Mouse (Mus musculus) limb, embryonic 10.5 days (tissue): Measurements from ENCODE around the gene Hmgcl. TPM values are rescaled to one million over a fixed set of nuclear protein-coding genes. Genes with fewer than 3 reads are reported as not detected.
A peak's percentile ranks its signal among the peaks of the same experiment; 100 is the strongest.

Experiments used
- DNase-seq: peaks from one replicate; pipeline ENCODE4 v3.0.0-alpha.2; 2017; ENCODE audit warnings: low spot score
- H3K27ac ChIP-seq: fragments of 300-500 bp; sonication (generic); 2 replicates; pipeline ENCODE4 v1.5.1; 2016; ENCODE audit warnings: mild to moderate bottlenecking
- H3K27me3 ChIP-seq: fragments of 300-500 bp; sonication (generic); 2 replicates; pipeline ENCODE4 v1.6.1; 2016; ENCODE audit warnings: low read depth, mild to moderate bottlenecking; ENCODE audit not compliant: poor library complexity, severe bottlenecking
- H3K36me3 ChIP-seq: fragments of 300-500 bp; sonication (generic); 2 replicates; pipeline ENCODE4 v1.6.1; 2016; ENCODE audit warnings: mild to moderate bottlenecking, moderate library complexity
- H3K4me1 ChIP-seq: fragments of 300-500 bp; sonication (generic); 2 replicates; pipeline ENCODE4 v1.6.1; 2016
- H3K4me3 ChIP-seq: fragments of 300-500 bp; sonication (generic); 2 replicates; pipeline ENCODE4 v1.5.1; 2016; ENCODE audit warnings: mild to moderate bottlenecking, moderate library complexity
- H3K9me3 ChIP-seq: fragments of 300-500 bp; sonication (generic); replicated peaks from 2 replicates; pipeline ENCODE4 v1.6.1; 2016; ENCODE audit warnings: mild to moderate bottlenecking
- WGBS: fragments of 180-500 bp; shearing (Covaris S2); methylation state at CpG from one replicate; pipeline ENCODE4 v1.1.7; 2016; 5-methylcytosine and 5-hydroxymethylcytosine counted together
- polyA plus RNA-seq: library from polyadenylated mRNA; unstranded; fragments of >200 nt; fragmentation: Nextera tagmentation; extraction: Ambion mirVana; gene quantifications from 2 replicates; pipeline ENCODE4 v1.2.1, GENCODE M21; 2016

The Hmgcl gene
- polyA plus RNA-seq, 1 experiment from 2014 or later: 78.9 TPM

DNA sequence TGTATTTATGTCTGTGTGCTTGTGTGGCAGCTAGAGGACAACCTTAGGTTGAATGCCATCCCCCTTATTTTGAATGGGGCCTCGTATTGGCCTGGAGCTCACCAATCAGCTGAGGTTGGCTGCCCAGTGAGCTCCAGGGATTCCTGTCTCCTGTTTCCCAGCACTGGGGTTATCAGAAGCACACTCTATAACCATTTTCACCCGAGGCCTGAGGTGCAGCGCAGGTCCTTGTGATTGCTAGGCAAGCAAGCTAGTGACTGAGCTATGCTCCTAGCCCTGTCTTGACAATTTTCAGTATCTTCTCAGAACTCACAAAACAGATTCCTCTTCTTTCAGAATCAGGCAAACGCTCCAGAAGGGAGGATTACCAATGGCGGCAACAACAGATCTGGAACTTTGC lies 38.3 kb downstream of the Hmgcl start:
- Histone ChIP-seq H3K27ac (no peak overlapping the region), H3K4me3 (no peak overlapping the region), H3K27me3 (no peaks in the 10 kb centered on the region), H3K9me3 (no peaks in the 10 kb centered on the region), H3K4me1 (peaks cover 23% of the 10 kb centered on the region), H3K36me3 (peaks cover 59% of the 10 kb centered on the region)
- 90% methylated on average over 5 of the region's 5 CpGs for WGBS
- no peak for DNase-seq

DNA sequence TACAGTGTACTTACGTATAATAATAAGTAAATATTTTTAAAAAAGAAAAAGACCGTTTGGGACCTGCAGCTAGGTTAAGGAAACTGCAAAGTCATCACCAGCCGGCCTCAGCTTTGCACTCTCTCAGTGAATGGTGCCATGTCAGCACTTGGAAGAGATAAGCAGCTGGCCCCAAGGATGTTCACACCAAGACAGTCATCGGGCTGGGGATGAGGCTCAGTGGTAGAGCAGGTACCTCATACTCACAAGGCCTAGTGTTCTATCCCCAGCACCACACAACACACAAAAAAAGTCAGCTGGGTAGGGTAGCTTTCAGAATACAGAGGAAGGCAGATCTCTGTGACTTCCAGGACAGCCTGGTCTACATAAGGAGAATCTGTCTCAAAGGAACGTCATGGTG lies 38.9 kb downstream of the Hmgcl start:
- H3K4me1 ChIP-seq: peaks cover 23% of the 10 kb centered on the region
- no peak overlapping the region for H3K27ac ChIP-seq
- no peaks in the 10 kb centered on the region for H3K27me3 ChIP-seq
- 96% methylated on average over 5 of the region's 5 CpGs for WGBS
- peaks cover 56% of the 10 kb centered on the region for H3K36me3 ChIP-seq
- H3K9me3 ChIP-seq: no peaks in the 10 kb centered on the region
- H3K4me3 ChIP-seq: no peak overlapping the region
- no peak for DNase-seq

DNA sequence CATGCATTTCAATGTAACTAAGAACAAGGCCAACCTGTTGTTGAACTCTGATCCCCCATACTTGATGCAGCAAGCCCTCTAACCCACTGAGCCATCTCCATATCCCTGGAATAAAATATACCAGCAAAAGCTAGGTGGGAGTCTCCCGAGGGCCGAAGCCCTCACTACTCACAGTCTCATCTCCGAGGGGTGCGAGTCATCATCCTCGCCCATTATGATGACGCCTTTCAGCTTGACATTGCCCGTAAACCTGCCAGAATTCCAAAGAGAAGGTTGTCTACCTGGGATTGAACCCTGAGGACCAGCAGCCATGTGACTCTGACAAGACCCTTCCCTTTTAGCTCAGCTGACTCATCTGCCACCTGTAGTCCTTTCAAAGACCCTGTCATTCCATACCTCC lies 39.5 kb downstream of the Hmgcl start:
- H3K36me3 ChIP-seq: peaks cover 50% of the 10 kb centered on the region
- WGBS: 94% methylated on average over 7 of the region's 7 CpGs
- no peak for DNase-seq
- no peaks in the 10 kb centered on the region for H3K27me3 ChIP-seq
- no peaks in the 10 kb centered on the region for H3K9me3 ChIP-seq
- peaks cover 23% of the 10 kb centered on the region for H3K4me1 ChIP-seq
- H3K27ac ChIP-seq: no peak overlapping the region
- peak overlapping the region; percentile 79 for H3K4me3 ChIP-seq

DNA sequence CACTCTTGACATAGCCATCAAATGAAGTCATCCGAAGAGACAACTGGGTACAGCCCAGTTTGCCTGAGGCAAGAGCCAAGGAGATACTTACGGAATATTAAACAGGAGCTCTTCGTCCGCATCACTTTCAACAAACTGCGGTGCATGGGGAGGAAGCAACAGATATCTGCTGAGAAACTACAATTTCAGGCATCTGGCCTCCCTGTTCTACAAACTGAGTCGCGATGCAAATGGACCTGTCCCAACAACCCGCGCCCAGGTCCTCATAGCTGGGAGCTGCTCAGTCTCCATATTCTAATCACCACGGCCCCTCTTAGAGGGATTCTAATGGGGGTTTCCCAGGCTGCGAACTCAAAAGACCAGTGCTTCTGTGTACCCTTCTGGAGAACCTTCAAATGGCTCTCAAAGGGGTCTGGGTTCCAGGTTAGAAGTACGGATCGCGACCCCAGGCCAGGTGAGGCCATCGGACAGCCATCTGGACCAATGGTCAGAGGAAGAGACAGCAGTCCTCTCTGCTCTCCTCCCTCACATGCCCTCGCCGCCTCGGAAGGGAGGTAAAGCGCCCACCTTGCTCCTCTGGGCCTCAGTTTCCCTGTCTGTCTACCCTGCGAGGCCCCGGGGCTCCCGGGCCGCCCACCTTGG lies 40.2 kb downstream of the Hmgcl start:
- Histone ChIP-seq H3K4me3 (peak overlapping the region; percentile 79), H3K4me1 (peaks cover 23% of the 10 kb centered on the region), H3K27me3 (no peaks in the 10 kb centered on the region), H3K27ac (peak overlapping the region; percentile 92), H3K36me3 (peaks cover 44% of the 10 kb centered on the region), H3K9me3 (no peaks in the 10 kb centered on the region)
- no peak for DNase-seq
- WGBS: 9% methylated on average over 23 of the region's 23 CpGs

DNA sequence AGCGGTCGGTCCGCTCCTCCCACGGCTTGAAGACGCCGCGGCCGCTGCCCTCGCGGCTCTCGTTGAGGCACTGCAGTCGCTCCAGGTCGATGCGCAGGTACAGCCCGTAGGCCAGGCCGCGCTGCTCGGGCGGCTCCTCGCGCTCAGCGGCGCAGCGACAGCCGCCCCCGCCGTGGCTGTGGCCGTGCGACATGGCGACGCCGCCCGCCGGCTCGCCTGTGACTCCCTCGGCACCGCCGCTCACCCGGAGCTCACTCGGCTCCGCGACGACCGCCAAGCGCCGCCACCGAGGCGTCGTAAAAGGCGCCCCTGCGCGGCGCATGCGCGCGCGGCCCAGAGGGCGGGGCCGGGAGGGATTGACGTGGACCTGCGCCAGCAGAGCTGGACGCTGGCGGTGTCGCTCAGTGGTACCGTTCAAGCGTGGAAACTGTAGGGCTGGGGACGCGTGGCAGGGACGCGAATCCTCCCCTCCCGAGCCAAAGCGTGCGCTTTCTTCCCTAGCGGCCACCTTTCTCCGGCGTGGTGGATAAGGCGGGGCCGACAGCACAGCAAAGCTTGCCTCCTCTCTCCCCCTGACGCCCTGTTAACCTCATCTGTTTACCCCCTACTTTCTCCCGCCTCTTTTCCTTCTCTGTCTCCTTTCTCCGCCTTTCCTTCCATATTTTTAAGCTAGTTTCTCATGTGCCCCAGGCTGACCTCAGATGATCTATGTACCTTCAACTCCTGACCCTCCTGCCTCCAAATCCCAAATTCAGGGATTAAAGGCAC lies 40.9 kb downstream of the Hmgcl start, which contains the start of gene Pithd1:
Pithd1 (minus strand) TSS at position 322 of the 768 bp plus-strand sequence.
- Histone ChIP-seq H3K9me3 (no peaks in the 10 kb centered on the region), H3K27ac (peak within 1 kb of the TSS; percentile 92), H3K27me3 (no peaks in the 10 kb centered on the region), H3K4me3 (peak within 1 kb of the TSS; percentile 79), H3K4me1 (peaks cover 23% of the 10 kb centered on the region), H3K36me3 (peaks cover 37% of the 10 kb centered on the region)
- under 1% methylated on average over 81 of the region's 81 CpGs for WGBS
- peak; percentile 95 for DNase-seq

DNA sequence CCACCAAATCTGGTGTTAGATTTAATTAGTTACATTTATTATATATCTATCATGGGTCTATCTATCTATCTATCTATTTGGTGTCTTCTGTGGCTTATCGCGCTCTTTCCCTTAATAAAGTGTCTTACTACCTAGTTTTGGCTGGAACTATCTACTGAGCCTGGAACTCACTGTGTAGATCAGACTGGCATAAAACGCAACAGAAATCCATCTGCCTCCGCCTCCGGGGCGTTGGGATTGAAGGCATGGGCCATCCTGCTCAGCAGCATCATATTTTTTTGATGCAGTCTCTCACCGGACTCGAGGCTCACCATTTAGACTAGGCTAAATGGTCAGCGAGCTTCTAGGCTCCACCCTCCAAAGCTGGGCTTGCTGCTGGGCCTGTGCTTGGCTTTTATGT lies 41.5 kb downstream of the Hmgcl start:
- DNase-seq: no peak
- no peaks in the 10 kb centered on the region for H3K9me3 ChIP-seq
- peak overlapping the region; percentile 79 for H3K4me3 ChIP-seq
- H3K4me1 ChIP-seq: peaks cover 23% of the 10 kb centered on the region
- no peaks in the 10 kb centered on the region for H3K27me3 ChIP-seq
- 75% methylated on average over 9 of the region's 9 CpGs for WGBS
- peaks cover 31% of the 10 kb centered on the region for H3K36me3 ChIP-seq
- peak overlapping the region; percentile 92 for H3K27ac ChIP-seq

DNA sequence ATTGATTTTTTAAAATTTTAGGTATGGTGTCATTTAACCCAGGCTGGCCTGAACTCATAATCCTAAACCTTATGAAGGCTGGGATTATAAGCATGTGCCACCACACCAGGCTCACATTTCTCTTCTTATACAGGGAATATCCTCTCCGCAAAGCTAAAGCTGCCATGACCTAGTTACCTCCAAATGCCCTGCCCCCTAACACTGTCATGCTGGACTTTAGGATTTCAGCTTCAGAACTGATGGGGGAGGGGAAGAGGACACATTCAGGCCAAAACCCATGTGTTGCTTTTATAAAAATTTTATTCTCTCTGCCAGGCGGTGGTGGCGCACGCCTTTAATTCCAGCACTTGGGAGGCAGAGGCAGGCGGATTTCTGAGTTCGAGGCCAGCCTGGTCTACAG lies 47.7 kb downstream of the Hmgcl start:
- DNase-seq: no peak
- Histone ChIP-seq H3K27me3 (no peaks in the 10 kb centered on the region), H3K36me3 (no peaks in the 10 kb centered on the region), H3K4me3 (no peak overlapping the region), H3K9me3 (no peaks in the 10 kb centered on the region), H3K27ac (no peak overlapping the region), H3K4me1 (no peaks in the 10 kb centered on the region)
- 95% methylated on average over 6 of the region's 6 CpGs for WGBS

DNA sequence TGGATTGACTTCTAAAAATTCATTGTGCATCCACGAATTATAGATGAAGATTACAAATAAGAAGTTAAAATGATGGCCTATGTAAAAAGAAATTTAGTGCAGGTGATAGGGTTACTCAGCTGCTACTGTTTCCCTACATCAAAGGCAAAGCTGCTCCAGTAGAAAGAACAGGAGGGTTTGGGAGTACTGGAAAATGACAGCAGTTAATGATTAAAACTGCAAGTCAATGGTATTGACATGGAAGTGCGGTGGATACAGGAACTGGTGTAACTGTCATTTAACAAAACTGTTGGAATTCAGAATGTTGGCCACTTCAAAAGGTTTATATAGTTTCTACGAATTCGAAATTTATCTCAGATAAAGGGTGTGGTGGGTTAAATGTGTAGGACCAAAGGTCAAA lies 48.9 kb downstream of the Hmgcl start:
- DNase-seq: no peak
- Histone ChIP-seq H3K4me1 (no peaks in the 10 kb centered on the region), H3K27me3 (no peaks in the 10 kb centered on the region), H3K27ac (no peak overlapping the region), H3K9me3 (no peaks in the 10 kb centered on the region), H3K4me3 (no peak overlapping the region), H3K36me3 (no peaks in the 10 kb centered on the region)
- WGBS: 90% methylated on average over 4 of the region's 4 CpGs

DNA sequence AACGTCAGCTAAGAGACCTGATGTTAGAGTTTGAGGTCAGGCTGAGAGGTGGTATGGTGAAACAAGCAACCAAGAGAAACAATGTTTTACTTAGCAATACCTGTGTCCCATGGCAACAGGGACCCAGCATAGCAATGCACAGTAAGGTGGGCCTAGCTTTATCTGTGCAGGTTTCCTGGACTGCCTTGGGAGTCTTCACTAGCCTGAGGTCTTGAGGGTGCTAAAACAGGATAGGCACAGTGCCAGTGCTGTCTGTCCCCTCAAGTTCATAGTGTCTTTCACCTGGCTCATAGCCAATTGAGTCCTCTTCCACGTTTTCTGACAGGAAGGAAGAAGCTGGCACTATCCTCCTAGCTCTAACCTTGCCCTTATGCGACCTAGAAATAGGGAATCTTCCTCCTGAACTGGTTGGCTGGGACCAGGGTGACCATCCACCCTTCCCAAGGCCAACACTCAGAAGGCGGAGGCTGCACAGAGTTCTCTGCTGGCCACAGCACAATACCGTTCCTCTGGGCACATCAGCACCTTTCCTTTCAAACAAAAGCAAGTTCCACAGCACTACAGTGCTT lies 57.9 kb downstream of the Hmgcl start:
- WGBS: 89% methylated on average over 5 of the region's 5 CpGs
- Histone ChIP-seq H3K36me3 (peaks cover 82% of the 10 kb centered on the region), H3K4me3 (no peak overlapping the region), H3K27me3 (no peaks in the 10 kb centered on the region), H3K27ac (no peak overlapping the region), H3K9me3 (no peaks in the 10 kb centered on the region), H3K4me1 (no peaks in the 10 kb centered on the region)
- no peak for DNase-seq

DNA sequence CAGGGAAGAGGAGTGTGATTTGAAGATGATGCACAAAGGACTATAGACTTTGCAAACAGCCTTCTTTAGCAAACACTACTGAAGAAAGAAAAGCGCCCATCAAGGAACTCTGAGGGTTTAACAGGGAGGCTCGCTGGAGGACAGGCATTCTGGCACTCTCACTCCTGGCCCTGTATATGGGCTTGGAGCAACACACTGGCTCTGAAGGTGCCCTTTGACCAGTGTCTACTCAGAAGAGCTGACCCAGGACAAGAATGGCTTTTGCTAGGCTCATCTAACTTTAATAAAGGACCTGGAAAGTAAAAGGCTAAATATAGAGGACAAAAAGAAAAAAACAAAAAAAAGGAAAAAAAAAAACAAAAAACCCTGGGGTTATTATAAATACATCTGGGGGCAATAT lies 58.7 kb downstream of the Hmgcl start:
- H3K36me3 ChIP-seq: peaks cover 89% of the 10 kb centered on the region
- 88% methylated on average over 2 of the region's 2 CpGs for WGBS
- no peaks in the 10 kb centered on the region for H3K4me1 ChIP-seq
- no peak overlapping the region for H3K4me3 ChIP-seq
- no peaks in the 10 kb centered on the region for H3K9me3 ChIP-seq
- H3K27ac ChIP-seq: no peak overlapping the region
- DNase-seq: no peak
- H3K27me3 ChIP-seq: no peaks in the 10 kb centered on the region

DNA sequence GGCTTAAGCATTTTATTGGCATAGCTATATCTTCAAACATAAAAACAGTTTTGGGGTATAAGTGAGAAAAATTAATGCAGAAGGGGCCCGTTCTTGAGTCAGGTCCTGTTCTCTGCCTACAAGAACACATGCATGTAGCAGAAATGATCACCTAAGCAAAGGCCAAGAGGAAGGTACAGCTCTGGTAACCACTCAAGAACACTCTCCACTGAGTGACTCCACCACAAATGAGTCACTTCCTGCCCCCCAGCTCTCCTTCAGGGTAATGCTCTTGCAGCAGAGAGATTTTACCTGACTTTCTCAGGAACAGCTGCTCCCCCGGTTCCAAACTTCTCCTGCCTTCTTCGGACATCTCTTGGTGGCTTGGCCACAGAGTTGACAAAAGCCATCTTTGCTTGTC lies 60.6 kb downstream of the Hmgcl start:
- WGBS: 94% methylated on average over 3 of the region's 3 CpGs
- DNase-seq: no peak

DNA sequence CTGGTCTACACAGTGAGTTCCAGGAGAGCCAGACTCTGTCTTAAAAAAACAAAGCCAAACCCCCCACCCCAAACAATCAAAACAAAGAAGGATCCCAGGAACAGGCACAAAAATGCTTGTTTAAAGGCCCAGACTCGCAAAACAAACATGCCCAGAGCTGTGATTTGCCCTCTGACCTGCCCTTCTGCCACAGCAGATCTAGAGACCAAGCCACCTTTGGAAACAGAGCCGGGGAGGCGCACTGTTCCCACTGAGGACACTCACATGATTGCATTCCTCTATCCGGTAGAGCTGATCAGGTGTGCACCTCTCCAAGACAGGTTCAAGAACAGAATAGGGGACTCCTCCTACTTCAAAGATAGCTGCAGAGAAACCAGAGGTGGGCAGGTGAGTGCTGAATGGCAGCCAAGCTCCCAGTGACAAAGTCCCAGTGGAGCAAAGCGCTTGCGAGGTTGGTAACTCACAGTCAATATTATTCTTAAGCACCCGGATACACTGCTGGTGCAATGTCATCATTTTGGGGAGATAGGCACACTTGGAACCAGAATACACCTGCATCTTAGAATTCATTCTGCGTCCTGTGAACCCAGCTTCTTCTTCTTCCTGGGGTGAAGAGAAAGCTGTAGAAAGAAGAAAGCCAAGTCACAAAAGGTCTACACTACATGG lies 62.7 kb downstream of the Hmgcl start:
- no peak overlapping the region for H3K4me3 ChIP-seq
- no peaks in the 10 kb centered on the region for H3K27me3 ChIP-seq
- WGBS: 91% methylated on average over 8 of the region's 8 CpGs
- H3K4me1 ChIP-seq: no peaks in the 10 kb centered on the region
- no peak for DNase-seq
- H3K27ac ChIP-seq: no peak overlapping the region
- no peaks in the 10 kb centered on the region for H3K9me3 ChIP-seq
- peaks cover 96% of the 10 kb centered on the region for H3K36me3 ChIP-seq

More for the DNA sequence above, 60.6 kb downstream of the Hmgcl start:
- H3K27ac ChIP-seq: no peak overlapping the region
- no peaks in the 10 kb centered on the region for H3K9me3 ChIP-seq
- peaks cover 98% of the 10 kb centered on the region for H3K36me3 ChIP-seq
- H3K4me1 ChIP-seq: no peaks in the 10 kb centered on the region
- no peak overlapping the region for H3K4me3 ChIP-seq
- no peaks in the 10 kb centered on the region for H3K27me3 ChIP-seq

DNA sequence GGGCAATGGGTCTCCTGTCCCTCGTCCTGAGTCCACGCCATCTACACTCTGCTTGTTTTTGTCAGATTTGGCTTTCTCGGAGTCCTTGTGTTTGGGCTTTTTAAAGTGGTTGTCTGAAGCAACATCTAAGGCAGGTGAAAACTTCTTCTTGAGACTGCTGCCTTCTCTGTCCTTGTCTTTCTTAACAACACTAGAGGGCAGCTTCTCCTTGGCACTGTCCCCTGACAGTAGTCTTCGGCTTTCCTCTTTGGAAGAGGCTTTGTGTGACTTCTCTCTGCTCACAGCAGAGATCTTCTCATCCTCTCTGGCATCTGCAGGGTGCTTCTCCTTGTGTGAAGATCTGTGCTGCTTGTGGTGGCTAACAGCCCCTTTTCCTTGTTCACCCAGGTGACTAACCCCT lies 64.3 kb downstream of the Hmgcl start:
- Histone ChIP-seq H3K27me3 (no peaks in the 10 kb centered on the region), H3K27ac (no peak overlapping the region), H3K4me3 (no peak overlapping the region), H3K36me3 (peaks cover 83% of the 10 kb centered on the region), H3K9me3 (no peaks in the 10 kb centered on the region), H3K4me1 (no peaks in the 10 kb centered on the region)
- DNase-seq: no peak
- 93% methylated on average over 4 of the region's 4 CpGs for WGBS
